Comparison of ENCODE assay signal across 21 mouse cellular contexts in the genomic region with DNA sequence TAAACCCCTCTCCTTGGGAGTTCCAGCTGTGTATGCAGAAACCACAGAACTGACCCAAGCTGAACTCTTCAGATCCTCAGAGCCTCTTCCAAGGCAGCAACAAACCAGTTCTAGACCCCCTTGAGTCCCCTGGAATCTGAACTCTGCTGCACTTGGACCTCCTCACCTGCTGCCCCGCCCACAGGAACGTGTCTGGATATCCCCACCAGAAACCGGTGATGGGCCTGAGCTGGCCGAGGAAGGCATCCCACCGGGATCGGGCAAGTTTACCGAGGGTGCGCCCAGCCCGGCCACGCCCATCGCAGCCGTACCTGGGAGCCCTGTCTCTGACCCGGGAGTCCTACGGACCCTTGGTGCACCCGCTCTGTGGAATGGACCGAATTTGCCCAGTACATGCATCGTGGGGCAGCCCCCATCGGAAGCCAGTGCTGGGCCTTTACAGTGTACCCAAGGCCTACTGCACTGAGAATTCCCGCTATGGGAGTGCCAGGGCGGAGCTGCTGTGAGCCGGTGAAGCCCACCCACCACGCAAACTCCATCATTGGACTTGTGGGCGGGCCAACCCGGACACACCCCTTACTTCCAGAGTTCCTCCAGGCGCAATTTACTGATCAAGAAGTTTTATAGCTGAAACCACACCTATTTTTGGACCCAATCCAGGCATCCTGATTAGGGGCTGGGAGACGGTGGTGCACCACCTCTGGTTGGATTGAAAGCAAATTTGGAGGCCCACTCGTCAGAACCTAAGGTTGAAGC. TPM values are rescaled to one million over a fixed set of nuclear protein-coding genes. Genes with fewer than 3 reads are reported as not detected.
DNase-seq lines count a peak whose midpoint lies in the region; ATAC-seq and TF ChIP-seq lines count a peak whose summit lies in the region.
"Had no signal": no experiment of that assay in that cellular context is flagged by ENCODE, and none has a peak within 500 bp of the region (broad histone marks: within the 10 kb centered on the region; RNA-seq: fewer than 3 reads in every experiment).

No protein-coding gene starts in this region.

- TF ChIP-seq POLR2A in MEL (IDR thresholded peaks at IDR 0.05; ENCODE audit: control insufficient read depth in 1 of 2, insufficient read depth in 1 of 2, low read depth in 1 of 2, low read length in 2 of 2, poor library complexity in 1 of 2) = no peak

- no peak for TF ChIP-seq EP300 in MEL (IDR thresholded peaks at IDR 0.05; ENCODE audit: low read depth in 1 of 2, low read length in 2 of 2)

- no peaks in the 10 kb centered on the region for H3K79me2 ChIP-seq in MEL (ENCODE audit: control insufficient read depth, insufficient read depth, low read length, poor library complexity)

- peak; percentile 64 for DNase-seq in intestine, embryonic 14.5 days (ENCODE audit: low spot score)
- peak; percentile 27 for DNase-seq in MEL (ENCODE audit: low read depth, low spot score)
- peak; percentile 29 for DNase-seq in lung, postnatal 25 days (ENCODE audit: low spot score)
- DNase-seq in cerebellum, postnatal 14 days = no peak
- no peak for DNase-seq in hindbrain, embryonic 14.5 days (ENCODE audit: low spot score)
- DNase-seq in urinary bladder, postnatal 25 days (ENCODE audit: low spot score) = no peak
- DNase-seq: adrenal gland, postnatal 14 days; gastrocnemius, postnatal 25 days; heart, postnatal 14 days; kidney, adult 18-20 months; retina, postnatal 1 day; thymus, postnatal 14 days had no signal

- TF ChIP-seq CTCF in intestine, postnatal 0 days (IDR thresholded peaks at IDR 0.05; ENCODE audit: low read depth) = no peak
- no peak for TF ChIP-seq CTCF in MEL (IDR thresholded peaks at IDR 0.05 in 2 of 3, conservative IDR thresholded peaks at IDR 0.05 in 1 of 3; ENCODE audit: control insufficient read depth in 1 of 3, insufficient read depth in 1 of 3, low read depth in 2 of 3, low read length in 3 of 3, poor library complexity in 1 of 3, severe bottlenecking in 1 of 3)

- peaks cover 34% of the 10 kb centered on the region for H3K4me1 ChIP-seq in intestine, embryonic 14.5 days (replicated peaks; ENCODE audit: control insufficient read depth, insufficient read depth, low read length)
- H3K4me1 ChIP-seq in intestine, postnatal 0 days (replicated peaks; ENCODE audit: control insufficient read depth, insufficient read depth, low read length) = 0 out of 2 replicates have a peak, but pooled peaks cover 3% of the 10 kb centered on the region
- no peaks in the 10 kb centered on the region for H3K4me1 ChIP-seq in MEL (ENCODE audit: control insufficient read depth in 1 of 2, insufficient read depth in 2 of 2, low read length in 2 of 2)
- H3K4me1 ChIP-seq in intestine, embryonic 15.5 days (replicated peaks) = peaks cover 18% of the 10 kb centered on the region
- H3K4me1 ChIP-seq in hindbrain, embryonic 14.5 days (replicated peaks; ENCODE audit: control insufficient read depth, insufficient read depth, low read length) = no peaks in the 10 kb centered on the region

- H3K27me3 ChIP-seq in intestine, embryonic 14.5 days (replicated peaks; ENCODE audit: control insufficient read depth, insufficient read depth, low read length) = peaks cover 19% of the 10 kb centered on the region
- H3K27me3 ChIP-seq in intestine, postnatal 0 days (replicated peaks; ENCODE audit: control insufficient read depth, insufficient read depth, low read length) = peaks cover 27% of the 10 kb centered on the region
- H3K27me3 ChIP-seq in MEL (ENCODE audit: control insufficient read depth in 1 of 2, insufficient read depth in 2 of 2, low read length in 2 of 2) = no peaks in the 10 kb centered on the region
- H3K27me3 ChIP-seq in intestine, embryonic 15.5 days (replicated peaks) = peaks cover 21% of the 10 kb centered on the region
- H3K27me3 ChIP-seq in hindbrain, embryonic 14.5 days (ENCODE audit: control insufficient read depth, insufficient read depth, low read length) = peaks cover 67% of the 10 kb centered on the region

- H3K36me3 ChIP-seq in intestine, embryonic 14.5 days (ENCODE audit: control insufficient read depth, insufficient read depth, low read length) = peaks cover 40% of the 10 kb centered on the region
- peaks cover 43% of the 10 kb centered on the region for H3K36me3 ChIP-seq in intestine, postnatal 0 days (ENCODE audit: control insufficient read depth, insufficient read depth)
- no peaks in the 10 kb centered on the region; a peak in 1 of 4 replicates for H3K36me3 ChIP-seq in MEL (ENCODE audit: control insufficient read depth in 1 of 2, insufficient read depth in 2 of 2, low read length in 2 of 2)
- peaks cover 33% of the 10 kb centered on the region for H3K36me3 ChIP-seq in intestine, embryonic 15.5 days
- H3K36me3 ChIP-seq in hindbrain, embryonic 14.5 days (replicated peaks; ENCODE audit: control insufficient read depth, insufficient read depth) = peaks cover 50% of the 10 kb centered on the region

- H3K4me2 ChIP-seq in intestine, embryonic 14.5 days (ENCODE audit: low read length) = peak overlapping the region; percentile 16; the same call in 1 of the 2 replicates
- no peak overlapping the region for H3K4me2 ChIP-seq in intestine, postnatal 0 days (replicated peaks; ENCODE audit: low read depth)
- H3K4me2 ChIP-seq in intestine, embryonic 15.5 days (replicated peaks) = peak overlapping the region; percentile 31; the same call in 1 of the 2 replicates
- H3K4me2 ChIP-seq in hindbrain, embryonic 14.5 days (replicated peaks) = no peak overlapping the region
- H3K4me2 ChIP-seq: midbrain, embryonic 12.5 days; neural tube, embryonic 12.5 days had no signal

- no peaks in the 10 kb centered on the region for H3K9me3 ChIP-seq in intestine, embryonic 14.5 days (ENCODE audit: control insufficient read depth, low read length)
- H3K9me3 ChIP-seq in intestine, postnatal 0 days (ENCODE audit: control insufficient read depth) = no peaks in the 10 kb centered on the region
- H3K9me3 ChIP-seq in MEL (replicated peaks; ENCODE audit: insufficient read depth, low read length) = no peaks in the 10 kb centered on the region
- no peaks in the 10 kb centered on the region for H3K9me3 ChIP-seq in intestine, embryonic 15.5 days
- H3K9me3 ChIP-seq in hindbrain, embryonic 14.5 days (ENCODE audit: control insufficient read depth, low read length) = no peaks in the 10 kb centered on the region
- H3K9me3 ChIP-seq: midbrain, embryonic 12.5 days; neural tube, embryonic 12.5 days had no signal

- H3K9ac ChIP-seq in intestine, embryonic 14.5 days (ENCODE audit: low read length) = no peak overlapping the region
- no peak overlapping the region for H3K9ac ChIP-seq in intestine, postnatal 0 days (ENCODE audit: low read depth, low read length)
- no peak overlapping the region for H3K9ac ChIP-seq in MEL (ENCODE audit: control insufficient read depth, low read depth, low read length, poor library complexity, severe bottlenecking)
- H3K9ac ChIP-seq in intestine, embryonic 15.5 days = 0 out of 2 replicates have a peak overlapping the region, but pooled peaks have one; percentile 13
- no peak overlapping the region for H3K9ac ChIP-seq in hindbrain, embryonic 14.5 days
- H3K9ac ChIP-seq: liver, embryonic 14.5 days; midbrain, embryonic 12.5 days; neural tube, embryonic 12.5 days had no signal

- 11% methylated on average over 27 of the region's 27 CpGs for WGBS in intestine, embryonic 14.5 days
- WGBS in intestine, postnatal 0 days = 10% methylated on average over 27 of the region's 27 CpGs
- WGBS in intestine, embryonic 15.5 days = 11% methylated on average over 27 of the region's 27 CpGs
- WGBS in hindbrain, embryonic 14.5 days = 12% methylated on average over 27 of the region's 27 CpGs

- ATAC-seq in intestine, embryonic 14.5 days (replicated peaks; ENCODE audit: low FRiP score, low TSS enrichment, low read depth) = 0 out of 2 replicates have a peak, but pooled peaks have one; percentile 14
- ATAC-seq in intestine, postnatal 0 days = no peak
- peak; percentile 31; the same call in 1 of the 2 replicates for ATAC-seq in intestine, embryonic 15.5 days
- no peak for ATAC-seq in hindbrain, embryonic 14.5 days (ENCODE audit: low FRiP score)
- ATAC-seq: forebrain, embryonic 16.5 days had no signal

- H3K4me3 ChIP-seq in intestine, embryonic 14.5 days (ENCODE audit: low read depth, low read length) = no peak overlapping the region
- no peak overlapping the region for H3K4me3 ChIP-seq in intestine, postnatal 0 days (ENCODE audit: low read depth, low read length)
- no peak overlapping the region for H3K4me3 ChIP-seq in MEL (ENCODE audit: control insufficient read depth in 1 of 2, insufficient read depth in 1 of 2, low read depth in 2 of 2, low read length in 2 of 2)
- H3K4me3 ChIP-seq in intestine, embryonic 15.5 days (replicated peaks) = no peak overlapping the region
- no peak overlapping the region for H3K4me3 ChIP-seq in hindbrain, embryonic 14.5 days (replicated peaks; ENCODE audit: low read length)
- H3K4me3 ChIP-seq: midbrain, embryonic 12.5 days; neural tube, embryonic 12.5 days had no signal

- no peak for TF ChIP-seq RAD21 in MEL (IDR thresholded peaks at IDR 0.05; ENCODE audit: low read depth, low read length)

- no peak overlapping the region for H3K27ac ChIP-seq in intestine, embryonic 14.5 days (ENCODE audit: low read depth)
- H3K27ac ChIP-seq in intestine, postnatal 0 days (ENCODE audit: low read depth, low read length) = no peak overlapping the region
- no peak overlapping the region for H3K27ac ChIP-seq in MEL (ENCODE audit: control insufficient read depth, low read depth, low read length)
- H3K27ac ChIP-seq in intestine, embryonic 15.5 days = no peak overlapping the region
- H3K27ac ChIP-seq in hindbrain, embryonic 14.5 days = no peak overlapping the region
- H3K27ac ChIP-seq: liver, embryonic 14.5 days; midbrain, embryonic 12.5 days; neural tube, embryonic 12.5 days had no signal

RNA-seq across cellular contexts. Expression of gene Lhb, which starts 0.6 kb away (rescaled TPM):
- polyA plus RNA-seq in intestine, embryonic 14.5 days (2014; fragmentation: Nextera tagmentation; extraction: Ambion mirVana) = 0.38 and 0.47 TPM in 2 replicates
- polyA plus RNA-seq in intestine, postnatal 0 days (2015; fragmentation: Nextera tagmentation; extraction: Ambion mirVana) = not detected in 2 replicates
- total RNA-seq in MEL (2012; rRNA removed) = 0.19 TPM in 1 of 2 replicates, not detected in the other
- under 1 TPM in 1 of 2 experiments, not detected in 1; 0.28 TPM for polyA plus RNA-seq in MEL (2012; ENCODE audit: insufficient read depth in 1 of 2, insufficient read length in 2 of 2, low read depth in 1 of 2, low replicate concordance in 2 of 2, missing spikeins in 1 of 2)
- 0.27 and 0.52 TPM in 2 replicates for polyA plus RNA-seq in intestine, embryonic 15.5 days (2015; fragmentation: Nextera tagmentation; extraction: Ambion mirVana)
- 1.2 and 2.0 TPM in 2 replicates for polyA plus RNA-seq in hindbrain, embryonic 14.5 days (2014; fragmentation: Nextera tagmentation; extraction: Ambion mirVana)
- total RNA-seq: adrenal gland, postnatal 14 days; common myeloid progenitor, adult 5-6 weeks; heart, postnatal 14 days had no signal
- polyA plus RNA-seq: liver, embryonic 14.5 days; midbrain, embryonic 12.5 days; neural tube, embryonic 12.5 days; spleen, adult 2 months had no signal

RNA-seq across cellular contexts. Expression of gene Ntf5, which starts 6.5 kb away (rescaled TPM):
- polyA plus RNA-seq in intestine, embryonic 14.5 days (2014; fragmentation: Nextera tagmentation; extraction: Ambion mirVana) = 2.3 and 3.9 TPM in 2 replicates
- polyA plus RNA-seq in intestine, postnatal 0 days (2015; fragmentation: Nextera tagmentation; extraction: Ambion mirVana) = 2.0 TPM in 2 replicates
- 0.54 and 0.92 TPM in 2 replicates for total RNA-seq in MEL (2012; rRNA removed)
- polyA plus RNA-seq in MEL (2012; ENCODE audit: insufficient read depth in 1 of 2, insufficient read length in 2 of 2, low read depth in 1 of 2, low replicate concordance in 2 of 2, missing spikeins in 1 of 2) = 1 to 10 TPM in 1 of 2 experiments, not detected in 1; 1.9 TPM
- 1.7 and 2.1 TPM in 2 replicates for polyA plus RNA-seq in intestine, embryonic 15.5 days (2015; fragmentation: Nextera tagmentation; extraction: Ambion mirVana)
- 0.13 TPM in 1 of 2 replicates, not detected in the other for polyA plus RNA-seq in hindbrain, embryonic 14.5 days (2014; fragmentation: Nextera tagmentation; extraction: Ambion mirVana)
- total RNA-seq: adrenal gland, postnatal 14 days; common myeloid progenitor, adult 5-6 weeks had no signal

RNA-seq across cellular contexts. Expression of gene Kcna7, which starts 14.6 kb away (rescaled TPM):
- polyA plus RNA-seq in intestine, embryonic 14.5 days (2014; fragmentation: Nextera tagmentation; extraction: Ambion mirVana) = 0.11 TPM in 1 of 2 replicates, not detected in the other
- 0.07 and 0.08 TPM in 2 replicates for polyA plus RNA-seq in intestine, postnatal 0 days (2015; fragmentation: Nextera tagmentation; extraction: Ambion mirVana)
- 0.07 TPM in 1 of 2 replicates, not detected in the other for total RNA-seq in MEL (2012; rRNA removed)
- under 1 TPM in 1 of 2 experiments, not detected in 1; 0.06 TPM for polyA plus RNA-seq in MEL (2012; ENCODE audit: insufficient read depth in 1 of 2, insufficient read length in 2 of 2, low read depth in 1 of 2, low replicate concordance in 2 of 2, missing spikeins in 1 of 2)
- polyA plus RNA-seq in intestine, embryonic 15.5 days (2015; fragmentation: Nextera tagmentation; extraction: Ambion mirVana) = 0.13 and 0.19 TPM in 2 replicates
- polyA plus RNA-seq in hindbrain, embryonic 14.5 days (2014; fragmentation: Nextera tagmentation; extraction: Ambion mirVana) = not detected in 2 replicates
- total RNA-seq: adrenal gland, postnatal 14 days; common myeloid progenitor, adult 5-6 weeks; layer of hippocampus, postnatal 10 days had no signal
- polyA plus RNA-seq: forebrain, embryonic 16.5 days; liver, embryonic 14.5 days; midbrain, embryonic 12.5 days; neural tube, embryonic 12.5 days had no signal

RNA-seq across cellular contexts. Expression of gene Gys1, which starts 14.6 kb away (rescaled TPM):
- 36.0 and 36.2 TPM in 2 replicates for polyA plus RNA-seq in intestine, embryonic 14.5 days (2014; fragmentation: Nextera tagmentation; extraction: Ambion mirVana)
- 10.4 and 10.6 TPM in 2 replicates for polyA plus RNA-seq in intestine, postnatal 0 days (2015; fragmentation: Nextera tagmentation; extraction: Ambion mirVana)
- total RNA-seq in MEL (2012; rRNA removed) = 12.8 and 15.0 TPM in 2 replicates
- polyA plus RNA-seq in MEL (2012; ENCODE audit: insufficient read depth in 1 of 2, insufficient read length in 2 of 2, low read depth in 1 of 2, low replicate concordance in 2 of 2, missing spikeins in 1 of 2) = 10 to 100 TPM in 1 of 2 experiments, not detected in 1; 46.9 TPM
- 39.6 and 42.4 TPM in 2 replicates for polyA plus RNA-seq in intestine, embryonic 15.5 days (2015; fragmentation: Nextera tagmentation; extraction: Ambion mirVana)
- 17.8 and 21.6 TPM in 2 replicates for polyA plus RNA-seq in hindbrain, embryonic 14.5 days (2014; fragmentation: Nextera tagmentation; extraction: Ambion mirVana)

RNA-seq across cellular contexts. Expression of gene Ruvbl2, which starts 17.9 kb away (rescaled TPM):
- polyA plus RNA-seq in intestine, embryonic 14.5 days (2014; fragmentation: Nextera tagmentation; extraction: Ambion mirVana) = 164 and 174 TPM in 2 replicates
- 35.6 and 38.6 TPM in 2 replicates for polyA plus RNA-seq in intestine, postnatal 0 days (2015; fragmentation: Nextera tagmentation; extraction: Ambion mirVana)
- total RNA-seq in MEL (2012; rRNA removed) = 434 and 469 TPM in 2 replicates
- 100 to 1,000 TPM in 1 of 2 experiments, not detected in 1; 758 TPM for polyA plus RNA-seq in MEL (2012; ENCODE audit: insufficient read depth in 1 of 2, insufficient read length in 2 of 2, low read depth in 1 of 2, low replicate concordance in 2 of 2, missing spikeins in 1 of 2)
- 147 and 150 TPM in 2 replicates for polyA plus RNA-seq in intestine, embryonic 15.5 days (2015; fragmentation: Nextera tagmentation; extraction: Ambion mirVana)
- polyA plus RNA-seq in hindbrain, embryonic 14.5 days (2014; fragmentation: Nextera tagmentation; extraction: Ambion mirVana) = 83.9 and 93.5 TPM in 2 replicates

Comparison
In these comparisons a context has a peak if more than half of its experiments do, and no peak if none do; other contexts are left out.
1. ATAC-seq: peak in intestine, embryonic 14.5 days (single experiment) and intestine, embryonic 15.5 days (single experiment); none in intestine, postnatal 0 days (single experiment) and hindbrain, embryonic 14.5 days (single experiment).
2. H3K4me2 ChIP-seq: peak in intestine, embryonic 14.5 days (single experiment) and intestine, embryonic 15.5 days (single experiment); none in intestine, postnatal 0 days (single experiment) and hindbrain, embryonic 14.5 days (single experiment).
3. DNase-seq: peak in intestine, embryonic 14.5 days (single experiment), MEL (single experiment) and lung, postnatal 25 days (single experiment); none in cerebellum, postnatal 14 days (0 of 2), hindbrain, embryonic 14.5 days (single experiment) and urinary bladder, postnatal 25 days (single experiment).